Mouse (Mus musculus): ENCODE results near the gene Dlx1.

GRCm38 (mm10) chr2:71534242-71535052 lies 6.5 kb downstream of the Dlx1 start:
- TF ChIP-seq EP300 (IDR thresholded peaks at IDR 0.05; ENCODE audit: low read depth), result no peak
- no peak for TF ChIP-seq CTCF (IDR thresholded peaks at IDR 0.05; ENCODE audit: low read depth)

Measured in heart, postnatal 0 days (tissue).